Mouse (Mus musculus): ENCODE data around the gene Il2rg.

DNA sequence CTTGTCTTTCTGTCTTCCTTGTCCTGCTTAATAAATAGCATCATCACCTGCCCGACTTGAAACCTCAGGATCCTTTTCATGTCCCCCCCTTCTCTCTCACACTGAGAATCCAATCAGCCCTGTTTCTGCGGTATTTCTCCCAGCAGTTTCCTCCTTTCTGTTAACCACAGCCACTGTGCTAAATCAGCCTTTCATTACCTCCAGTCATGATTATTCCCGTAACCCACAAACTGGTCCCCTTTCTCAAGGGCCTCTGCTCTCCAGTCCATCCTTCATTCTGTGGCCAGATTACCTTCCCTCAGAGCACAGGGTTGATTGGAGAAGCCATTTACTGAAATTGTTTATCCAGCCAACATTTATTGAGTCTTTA lies 685 bp upstream of the Il2rg start, which contains the start of gene Gm20489:
- TF ChIP-seq RCOR1 (conservative IDR thresholded peaks at IDR 0.05; ENCODE audit: low read depth, low read length) (no peak), TCF12 (IDR thresholded peaks at IDR 0.05; ENCODE audit: low read depth, low read length) (no peak), EP300 (IDR thresholded peaks at IDR 0.05; ENCODE audit: low read length) (no peak), POLR2A (IDR thresholded peaks at IDR 0.05; ENCODE audit: low read depth, low read length) (no peak), ETS1 (conservative IDR thresholded peaks at IDR 0.05; ENCODE audit: low read depth, low read length) (no peak), MAZ (IDR thresholded peaks at IDR 0.05; ENCODE audit: low read depth, low read length) (no peak), MAX (IDR thresholded peaks at IDR 0.05; ENCODE audit: low read length) (no peak), MEF2A (IDR thresholded peaks at IDR 0.05; ENCODE audit: borderline replicate concordance, low read depth, low read length) (no peak), CTCF (conservative IDR thresholded peaks at IDR 0.05 in 1 of 2, IDR thresholded peaks at IDR 0.05 in 1 of 2; ENCODE audit: low read depth in 2 of 2, low read length in 2 of 2) (no peak), IRF4 (IDR thresholded peaks at IDR 0.05; ENCODE audit: low read depth, low read length) (no peak), USF2 (conservative IDR thresholded peaks at IDR 0.05; ENCODE audit: low read depth, low read length) (no peak)

Measured in CH12.LX (cell line).